7 mouse cellular contexts compared by ENCODE assay signal in genomic region chr3:130760711-130761435, GRCm38 (mm10). TPM values are rescaled to one million over a fixed set of nuclear protein-coding genes. Genes with fewer than 3 reads are reported as not detected.
DNase-seq lines count a peak whose midpoint lies in the region; ATAC-seq lines count a peak whose summit lies in the region.

No protein-coding gene starts in this region.

- ATAC-seq in megakaryocyte progenitor cell, adult 5-6 weeks (replicated peaks; ENCODE audit: poor library complexity), result peak; percentile 79

- DNase-seq in B cell, adult 2 months, result peak; percentile 80 to 83
- DNase-seq in CD8-positive naive resting alpha-beta T cell, adult 2 months (ENCODE audit: low read depth in 2 of 2, low spot score in 2 of 2), result peak; percentile 67 to 77
- peak; percentile 62 for DNase-seq in c-Kit-positive CD71-negative TER-119-negative erythroid progenitor cells, embryonic 14.5 days (ENCODE audit: low read depth)
- DNase-seq in frontal cortex, postnatal 36 days (ENCODE audit: low spot score in 2 of 2), result peak; percentile 53 to 67
- peak; percentile 68 to 73 for DNase-seq in layer of hippocampus, postnatal 10 days (ENCODE audit: low spot score in 2 of 2)
- peak; percentile 30 for DNase-seq in spleen, adult 12 weeks (ENCODE audit: low spot score)

RNA-seq across cellular contexts. Expression of gene Rpl34, which starts 30.7 kb away (rescaled TPM):
- 100 to 1,000 TPM; 355 to 393 TPM for total RNA-seq in layer of hippocampus, postnatal 10 days (2021)
- total RNA-seq in megakaryocyte progenitor cell, adult 5-6 weeks (2015), result 1,518 and 1,526 TPM in 2 replicates
- 2,867 and 3,584 TPM in 2 replicates for total RNA-seq in megakaryocyte progenitor cell, adult 5-6 weeks (2017)

RNA-seq across cellular contexts. Expression of gene Ostc, which starts 51.6 kb away (rescaled TPM):
- 10 to 100 TPM; 81.0 to 87.1 TPM for total RNA-seq in layer of hippocampus, postnatal 10 days (2021)
- 371 and 419 TPM in 2 replicates for total RNA-seq in megakaryocyte progenitor cell, adult 5-6 weeks (2015)
- 278 and 308 TPM in 2 replicates for total RNA-seq in megakaryocyte progenitor cell, adult 5-6 weeks (2017)

Comparison
In these comparisons a context has a peak if more than half of its experiments do, and no peak if none do; other contexts are left out.
1. Peak in every context shown above with its lines: DNase-seq and ATAC-seq.
2. DNase-seq: peak in every context shown above with its lines; median percentile 82 in B cell, adult 2 months; 72 in CD8-positive naive resting alpha-beta T cell, adult 2 months; 70 in layer of hippocampus, postnatal 10 days; 62 in c-Kit-positive CD71-negative TER-119-negative erythroid progenitor cells, embryonic 14.5 days; 60 in frontal cortex, postnatal 36 days; 30 in spleen, adult 12 weeks.